Mouse (Mus musculus) ES-Bruce4 (cell line): Measurements from ENCODE around the gene Gm9999. TPM values are rescaled to one million over a fixed set of nuclear protein-coding genes. Genes with fewer than 3 reads are reported as not detected.
A peak's percentile ranks its signal among the peaks of the same experiment; 100 is the strongest.

Experiments
- H3K27ac ChIP-seq: 2 replicates; pipeline ENCODE4 v1.5.1; 2012; ENCODE audit warnings: low read length, inconsistent platforms; ENCODE audit not compliant: insufficient read depth
- H3K27me3 ChIP-seq: 2 replicates; pipeline ENCODE4 v1.6.1; 2012; ENCODE audit warnings: mild to moderate bottlenecking, low read length, inconsistent platforms; ENCODE audit not compliant: control insufficient read depth, poor library complexity, insufficient read depth, severe bottlenecking
- H3K36me3 ChIP-seq: 2 replicates; pipeline ENCODE4 v1.6.1; 2012; ENCODE audit warnings: inconsistent platforms, mild to moderate bottlenecking, low read length, moderate library complexity; ENCODE audit not compliant: control insufficient read depth, poor library complexity, insufficient read depth, severe bottlenecking
- H3K4me1 ChIP-seq: one replicate; pipeline ENCODE4 v1.8.1; 2011; ENCODE audit warnings: low read length; ENCODE audit not compliant: control insufficient read depth, insufficient read depth
- H3K4me3 ChIP-seq: 2 replicates; pipeline ENCODE4 v1.5.1; 2011; ENCODE audit warnings: low read depth, mild to moderate bottlenecking, low read length
- H3K9ac ChIP-seq: 2 replicates; pipeline ENCODE4 v1.6.1; 2012; ENCODE audit warnings: low read depth, mild to moderate bottlenecking, inconsistent platforms; ENCODE audit not compliant: poor library complexity, severe bottlenecking
- H3K9me3 ChIP-seq: replicated peaks from 2 replicates; pipeline ENCODE4 v1.6.1; 2012; ENCODE audit warnings: mild to moderate bottlenecking, low read length, inconsistent platforms; ENCODE audit not compliant: control insufficient read depth, poor library complexity, insufficient read depth, severe bottlenecking
- CTCF ChIP-seq: IDR thresholded peaks from one replicate; pipeline ENCODE4 v1.8.1; 2011; ENCODE audit warnings: low read depth, low read length
- EP300 ChIP-seq: IDR thresholded peaks from 2 replicates; pipeline ENCODE4 v1.6.1; 2011; ENCODE audit warnings: low read depth, low read length; ENCODE audit not compliant: insufficient read depth
- POLR2A ChIP-seq: IDR thresholded peaks from one replicate; pipeline ENCODE4 v1.8.1; 2011; ENCODE audit warnings: low read length; ENCODE audit not compliant: insufficient read depth
- polyA plus RNA-seq: library from polyadenylated mRNA; stranded (reverse); fragments of >200 nt; gene quantifications from 2 replicates; pipeline ENCODE4 v1.2.4, GENCODE M21; 2011; ENCODE audit warnings: low read depth; ENCODE audit not compliant: missing spikeins, insufficient read depth, insufficient read length

Gene Gm9999
- polyA plus RNA-seq, 1 experiment: not detected

DNA sequence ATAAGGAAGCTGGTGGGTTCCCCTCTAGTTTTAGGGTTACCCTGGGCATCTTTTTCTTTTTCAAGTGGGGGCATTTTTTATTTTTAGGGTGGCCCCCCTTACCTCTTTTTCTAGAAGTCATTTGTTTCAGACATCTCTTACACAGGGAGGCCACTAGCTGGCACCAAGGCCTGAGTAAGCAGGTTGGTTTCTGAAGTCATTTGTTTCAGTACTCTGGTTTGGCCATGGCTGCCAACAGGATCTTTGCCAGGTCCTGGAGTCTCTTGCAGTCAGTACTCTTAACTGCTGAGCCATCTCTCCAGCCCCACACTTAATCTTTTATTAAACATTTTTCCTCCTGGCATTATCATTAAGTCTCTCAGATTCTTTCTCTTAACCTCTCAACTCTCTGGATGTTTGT lies 21.2 kb upstream of the Gm9999 start:
- H3K9me3 ChIP-seq: no peaks in the 10 kb centered on the region
- H3K9ac ChIP-seq: no peak overlapping the region
- no peaks in the 10 kb centered on the region for H3K36me3 ChIP-seq
- no peak overlapping the region for H3K27ac ChIP-seq
- no peak overlapping the region for H3K4me3 ChIP-seq
- TF ChIP-seq EP300: no peak
- no peak for TF ChIP-seq POLR2A
- no peak for TF ChIP-seq CTCF
- no peaks in the 10 kb centered on the region for H3K27me3 ChIP-seq
- peaks cover under 1% of the 10 kb centered on the region for H3K4me1 ChIP-seq

GRCm38 (mm10) chr7:46962806-46963618 lies 20.4 kb upstream of the Gm9999 start:
- Histone ChIP-seq H3K9ac (peak overlapping the region; percentile 45; the same call in 1 of the 2 replicates), H3K4me3 (0 out of 2 replicates have a peak overlapping the region, but pooled peaks have one; percentile 3), H3K4me1 (no peaks in the 10 kb centered on the region), H3K27ac (no peak overlapping the region), H3K27me3 (no peaks in the 10 kb centered on the region), H3K9me3 (no peaks in the 10 kb centered on the region), H3K36me3 (no peaks in the 10 kb centered on the region)
- TF ChIP-seq CTCF (peak; percentile 59), POLR2A (no peak)

GRCm38 (mm10) chr7:46964070-46964469 lies 19.3 kb upstream of the Gm9999 start:
- Histone ChIP-seq H3K36me3 (no peaks in the 10 kb centered on the region), H3K4me3 (no peak overlapping the region), H3K4me1 (no peaks in the 10 kb centered on the region), H3K9ac (0 out of 2 replicates have a peak overlapping the region, but pooled peaks have one; percentile 45), H3K27ac (no peak overlapping the region), H3K27me3 (no peaks in the 10 kb centered on the region), H3K9me3 (no peaks in the 10 kb centered on the region)
- TF ChIP-seq POLR2A (no peak), EP300 (no peak), CTCF (no peak)

DNA sequence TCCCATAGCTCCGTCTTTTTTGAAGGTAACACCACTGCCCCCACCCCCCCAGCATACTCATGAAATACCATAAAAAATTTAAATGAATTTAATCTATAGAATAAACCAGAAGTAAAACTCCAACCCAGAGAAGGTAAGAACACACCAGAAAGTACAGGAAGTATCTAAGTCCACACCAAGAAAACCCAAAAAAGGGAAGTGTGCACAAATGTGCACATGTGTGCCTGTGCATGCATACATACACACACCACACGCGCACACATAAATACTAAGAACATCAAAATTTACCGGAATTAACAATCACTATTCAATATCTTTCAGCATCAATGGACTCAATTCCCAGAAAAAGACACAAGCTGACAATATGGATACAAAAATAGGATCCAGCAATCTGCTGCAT lies 13.5 kb upstream of the Gm9999 start:
- no peaks in the 10 kb centered on the region for H3K9me3 ChIP-seq
- H3K4me1 ChIP-seq: no peaks in the 10 kb centered on the region
- H3K36me3 ChIP-seq: no peaks in the 10 kb centered on the region
- TF ChIP-seq POLR2A (no peak), CTCF (no peak), EP300 (no peak)
- H3K27me3 ChIP-seq: no peaks in the 10 kb centered on the region; the same call in 1 of the 2 replicates
- H3K9ac ChIP-seq: no peak overlapping the region
- no peak overlapping the region for H3K27ac ChIP-seq
- no peak overlapping the region for H3K4me3 ChIP-seq

GRCm38 (mm10) chr7:46974648-46975047 lies 8.7 kb upstream of the Gm9999 start:
- H3K27me3 ChIP-seq: no peaks in the 10 kb centered on the region
- no peak for TF ChIP-seq CTCF
- no peak for TF ChIP-seq EP300
- no peak for TF ChIP-seq POLR2A
- H3K4me1 ChIP-seq: no peaks in the 10 kb centered on the region
- H3K27ac ChIP-seq: no peak overlapping the region
- no peak overlapping the region for H3K9ac ChIP-seq
- H3K4me3 ChIP-seq: no peak overlapping the region
- H3K36me3 ChIP-seq: no peaks in the 10 kb centered on the region
- H3K9me3 ChIP-seq: no peaks in the 10 kb centered on the region

DNA sequence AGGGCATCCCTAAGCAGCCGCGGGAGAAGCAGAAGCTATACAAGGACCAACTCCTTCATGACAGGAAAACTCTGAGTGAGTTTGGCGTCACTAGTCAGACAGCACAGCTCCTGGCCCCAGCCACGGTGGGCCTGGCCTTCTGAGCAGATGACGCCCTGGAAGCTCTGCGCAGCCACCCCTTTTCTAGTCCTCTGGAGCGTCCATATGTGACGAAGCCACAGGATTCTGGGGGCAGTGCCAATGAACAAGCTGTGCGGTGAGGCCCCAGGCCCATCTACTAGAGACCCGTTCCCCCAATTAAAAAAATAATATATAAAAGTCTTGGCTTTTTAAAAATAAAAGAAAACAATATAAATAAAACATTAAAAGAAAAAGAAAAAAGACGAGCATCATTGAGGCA lies 7.9 kb upstream of the Gm9999 start:
- no peak overlapping the region for H3K9ac ChIP-seq
- H3K36me3 ChIP-seq: no peaks in the 10 kb centered on the region
- no peaks in the 10 kb centered on the region for H3K4me1 ChIP-seq
- H3K9me3 ChIP-seq: no peaks in the 10 kb centered on the region
- H3K4me3 ChIP-seq: no peak overlapping the region
- H3K27me3 ChIP-seq: no peaks in the 10 kb centered on the region
- H3K27ac ChIP-seq: no peak overlapping the region
- TF ChIP-seq EP300 (no peak), CTCF (no peak), POLR2A (no peak)
